Mouse (Mus musculus) bone marrow, adult 2 months (tissue): ENCODE measurements at regions not wholly inside any gene's neighbourhood (a gene's known extent, or its start where the extent isn't known, plus 50 kb on each side); places are given as distances from the start of the nearest gene placed in this dataset.

ENCODE experiments used
- CTCF ChIP-seq: fragments of 200-500 bp; IDR thresholded peaks from 2 replicates; pipeline ENCODE4 v1.5.1; 2011; ENCODE audit warnings: low read length, control low read depth; ENCODE audit not compliant: control insufficient read depth, insufficient read depth
- POLR2A ChIP-seq: fragments of 200-500 bp; IDR thresholded peaks from 2 replicates; pipeline ENCODE4 v1.6.1; 2011; ENCODE audit warnings: low read depth, mild to moderate bottlenecking, control low read depth, low read length, borderline replicate concordance; ENCODE audit not compliant: control insufficient read depth

DNA sequence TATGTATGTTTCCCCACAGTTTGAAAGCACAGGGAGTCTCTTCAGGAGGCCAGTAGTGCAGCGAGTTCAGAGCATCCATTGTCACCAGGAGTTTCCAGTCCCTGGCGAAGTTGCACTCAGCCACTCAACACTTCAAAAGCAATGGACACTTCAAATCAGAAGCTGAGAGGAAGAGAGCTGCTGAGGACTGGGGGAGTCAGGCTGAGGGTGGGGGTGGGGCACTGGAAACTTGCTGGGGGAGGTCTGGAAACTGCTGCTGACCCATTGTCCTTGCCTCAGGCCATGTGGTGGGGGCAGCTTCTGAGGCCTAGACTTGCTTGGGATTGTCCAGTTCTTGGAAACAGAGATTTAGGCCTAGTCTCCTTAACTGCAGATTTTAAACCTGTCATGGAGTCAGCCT, 176.8 kb upstream of the Tab2 start:
- TF ChIP-seq POLR2A, result no peak
- no peak for TF ChIP-seq CTCF
